Mouse (Mus musculus) heart, embryonic 16.5 days (tissue): ENCODE results near the gene Plekhb1. TPM values are rescaled to one million over a fixed set of nuclear protein-coding genes. Genes with fewer than 3 reads are reported as not detected.

Experiments
- ATAC-seq: fragments of 200-750 bp; cut with Nextera tagmentation; replicated peaks from 2 replicates; pipeline ENCODE4 v1.8.0; 2017; ENCODE audit warnings: moderate number of reproducible peaks; ENCODE audit not compliant: insufficient read depth, low FRiP score; ENCODE audit errors: extremely low read depth
- H3K27ac ChIP-seq: fragments of 300-500 bp; sonication (generic); 2 replicates; pipeline ENCODE4 v1.5.1; 2014; ENCODE audit warnings: mild to moderate bottlenecking, low read length, control low read depth, moderate library complexity
- H3K27me3 ChIP-seq: fragments of 300-500 bp; sonication (generic); 2 replicates; pipeline ENCODE4 v1.6.1; 2014; ENCODE audit warnings: low read length, mixed read lengths; ENCODE audit not compliant: control insufficient read depth, insufficient read depth
- H3K36me3 ChIP-seq: fragments of 300-500 bp; sonication (generic); 2 replicates; pipeline ENCODE4 v1.6.1; 2014; ENCODE audit not compliant: control insufficient read depth, insufficient read depth
- H3K4me1 ChIP-seq: fragments of 300-500 bp; sonication (generic); 2 replicates; pipeline ENCODE4 v1.6.1; 2014; ENCODE audit warnings: low read length, mixed read lengths; ENCODE audit not compliant: control insufficient read depth, insufficient read depth
- H3K4me2 ChIP-seq: fragments of 300-500 bp; sonication (generic); 2 replicates; pipeline ENCODE4 v1.6.1; 2014; ENCODE audit warnings: low read depth, mild to moderate bottlenecking, control low read depth, low read length
- H3K4me3 ChIP-seq: fragments of 300-500 bp; sonication (generic); 2 replicates; pipeline ENCODE4 v1.5.1; 2014; ENCODE audit warnings: mild to moderate bottlenecking, control low read depth, low read length
- H3K9ac ChIP-seq: fragments of 300-500 bp; sonication (generic); 2 replicates; pipeline ENCODE4 v1.6.1; 2014; ENCODE audit warnings: low read length, control low read depth
- H3K9me3 ChIP-seq: fragments of 300-500 bp; sonication (generic); replicated peaks from 2 replicates; pipeline ENCODE4 v1.6.1; 2016; ENCODE audit warnings: low read length; ENCODE audit not compliant: control insufficient read depth
- WGBS: fragments of 180-500 bp; shearing (Covaris S2); extraction: QIAGEN DNeasy Blood & Tissue Kit; methylation state at CpG from one replicate; pipeline ENCODE4 v1.1.7; 2014; 5-methylcytosine and 5-hydroxymethylcytosine counted together
- polyA plus RNA-seq: library from polyadenylated mRNA; unstranded; fragments of >200 nt; fragmentation: Nextera tagmentation; extraction: Ambion mirVana; gene quantifications from 2 replicates; pipeline ENCODE4 v1.2.1, GENCODE M21; 2015

The Plekhb1 gene
- polyA plus RNA-seq, 1 experiment from 2014 or later: 2.7 TPM

GRCm38 (mm10) chr7:100684081-100684480, 21.9 kb upstream of the Plekhb1 start:
- Histone ChIP-seq H3K36me3 (no peaks in the 10 kb centered on the region), H3K4me1 (no peaks in the 10 kb centered on the region), H3K4me3 (no peak overlapping the region), H3K9me3 (no peaks in the 10 kb centered on the region), H3K27ac (no peak overlapping the region), H3K4me2 (no peak overlapping the region), H3K9ac (no peak overlapping the region), H3K27me3 (no peaks in the 10 kb centered on the region)
- no peak for ATAC-seq
- WGBS: 59% methylated on average over 5 of the region's 5 CpGs

- H3K9me3 ChIP-seq: no peaks in the 10 kb centered on the region
- no peak overlapping the region for H3K4me2 ChIP-seq
- no peak for ATAC-seq
- no peaks in the 10 kb centered on the region for H3K4me1 ChIP-seq
- WGBS: 92% methylated on average over 1 of the region's 1 CpGs
- no peaks in the 10 kb centered on the region for H3K36me3 ChIP-seq
- H3K27ac ChIP-seq: no peak overlapping the region
- no peak overlapping the region for H3K9ac ChIP-seq
- H3K27me3 ChIP-seq: no peaks in the 10 kb centered on the region
- H3K4me3 ChIP-seq: no peak overlapping the region
Measured at GRCm38 (mm10) chr7:100683241-100683640, 21.0 kb upstream of the Plekhb1 start.

DNA sequence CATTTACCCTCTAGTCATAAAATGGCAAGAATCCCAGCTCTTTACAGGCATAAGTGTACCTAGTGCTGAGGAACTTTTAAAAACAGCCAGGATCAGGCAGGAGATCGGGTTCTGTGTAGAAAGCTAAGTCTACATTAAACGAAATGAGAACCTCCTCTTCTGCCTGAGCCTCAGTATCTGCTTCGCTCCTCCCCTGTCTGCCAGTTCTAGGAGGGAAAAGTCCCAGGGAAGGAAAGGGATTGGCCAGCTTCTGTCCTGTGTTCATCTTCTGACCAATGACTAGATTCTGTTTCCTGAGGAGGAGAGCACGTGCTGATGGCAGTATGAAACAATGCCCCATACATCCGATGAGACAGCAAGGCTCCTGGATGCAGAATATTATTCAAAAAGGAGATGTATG, 18.9 kb upstream of the Plekhb1 start:
- Histone ChIP-seq H3K27ac (no peak overlapping the region), H3K4me3 (no peak overlapping the region), H3K4me2 (no peak overlapping the region), H3K36me3 (no peaks in the 10 kb centered on the region), H3K9me3 (no peaks in the 10 kb centered on the region), H3K4me1 (no peaks in the 10 kb centered on the region), H3K9ac (no peak overlapping the region), H3K27me3 (no peaks in the 10 kb centered on the region)
- 48% methylated on average over 5 of the region's 5 CpGs for WGBS
- ATAC-seq: no peak

GRCm38 (mm10) chr7:100678948-100679880, 17.0 kb upstream of the Plekhb1 start:
- H3K27ac ChIP-seq: no peak overlapping the region
- H3K9me3 ChIP-seq: no peaks in the 10 kb centered on the region
- no peak for ATAC-seq
- no peaks in the 10 kb centered on the region for H3K27me3 ChIP-seq
- H3K4me1 ChIP-seq: 0 out of 2 replicates have a peak, but pooled peaks cover 3% of the 10 kb centered on the region
- H3K9ac ChIP-seq: no peak overlapping the region
- no peak overlapping the region for H3K4me3 ChIP-seq
- no peak overlapping the region for H3K4me2 ChIP-seq
- 58% methylated on average over 15 of the region's 15 CpGs for WGBS
- no peaks in the 10 kb centered on the region for H3K36me3 ChIP-seq

GRCm38 (mm10) chr7:100678052-100678451, 15.8 kb upstream of the Plekhb1 start:
- no peak overlapping the region for H3K4me2 ChIP-seq
- no peak overlapping the region for H3K4me3 ChIP-seq
- H3K9ac ChIP-seq: no peak overlapping the region
- H3K9me3 ChIP-seq: no peaks in the 10 kb centered on the region
- ATAC-seq: no peak
- H3K36me3 ChIP-seq: no peaks in the 10 kb centered on the region
- no peaks in the 10 kb centered on the region for H3K27me3 ChIP-seq
- H3K4me1 ChIP-seq: 0 out of 2 replicates have a peak, but pooled peaks cover 3% of the 10 kb centered on the region
- WGBS: 63% methylated on average over 5 of the region's 5 CpGs
- no peak overlapping the region for H3K27ac ChIP-seq

- no peak overlapping the region for H3K27ac ChIP-seq
- 0 out of 2 replicates have a peak, but pooled peaks cover 3% of the 10 kb centered on the region for H3K4me1 ChIP-seq
- H3K27me3 ChIP-seq: no peaks in the 10 kb centered on the region
- H3K4me3 ChIP-seq: no peak overlapping the region
- no peak overlapping the region for H3K9ac ChIP-seq
- no peaks in the 10 kb centered on the region for H3K36me3 ChIP-seq
- no peak overlapping the region for H3K4me2 ChIP-seq
- no peak for ATAC-seq
- H3K9me3 ChIP-seq: no peaks in the 10 kb centered on the region
- WGBS: 42% methylated on average over 2 of the region's 2 CpGs
Measured at GRCm38 (mm10) chr7:100674941-100675340, 12.7 kb upstream of the Plekhb1 start.

DNA sequence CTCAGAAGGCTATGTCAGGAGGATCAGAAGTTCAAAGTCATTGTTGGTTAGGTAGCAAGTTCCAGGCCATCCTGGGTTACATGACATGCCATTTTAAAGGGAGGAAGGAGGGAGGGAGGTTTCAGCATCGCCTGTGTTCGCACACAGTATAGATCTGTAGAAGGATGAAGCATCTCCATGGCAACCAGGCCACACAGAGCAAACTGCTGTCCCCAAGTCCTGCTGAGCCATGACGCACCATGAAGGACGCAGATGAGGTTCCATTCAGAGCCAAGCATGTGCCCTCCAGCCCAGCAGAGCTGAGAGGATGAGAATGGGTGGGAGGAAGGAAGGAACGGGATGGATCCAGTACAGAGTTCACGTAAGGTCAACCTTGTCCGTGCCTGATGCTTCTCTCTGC, 11.2 kb upstream of the Plekhb1 start:
- 77% methylated on average over 7 of the region's 7 CpGs for whole genome bisulfite sequencing
- ATAC-seq: no peak
- Histone ChIP-seq H3K9me3 (no peaks in the 10 kb centered on the region), H3K36me3 (no peaks in the 10 kb centered on the region), H3K9ac (no peak overlapping the region), H3K27ac (no peak overlapping the region), H3K27me3 (no peaks in the 10 kb centered on the region), H3K4me3 (no peak overlapping the region), H3K4me1 (0 out of 2 replicates have a peak, but pooled peaks cover 3% of the 10 kb centered on the region), H3K4me2 (no peak overlapping the region)

- Histone ChIP-seq H3K36me3 (no peaks in the 10 kb centered on the region), H3K27me3 (no peaks in the 10 kb centered on the region), H3K4me2 (no peak overlapping the region), H3K4me1 (0 out of 2 replicates have a peak, but pooled peaks cover 3% of the 10 kb centered on the region), H3K9me3 (no peaks in the 10 kb centered on the region), H3K4me3 (no peak overlapping the region), H3K9ac (no peak overlapping the region), H3K27ac (no peak overlapping the region)
- 78% methylated on average over 5 of the region's 5 CpGs for WGBS
- no peak for ATAC-seq
Measured at GRCm38 (mm10) chr7:100670646-100671045, 8.4 kb upstream of the Plekhb1 start.

GRCm38 (mm10) chr7:100663729-100664304, 1.6 kb upstream of the Plekhb1 start:
- H3K36me3 ChIP-seq: no peaks in the 10 kb centered on the region
- no peaks in the 10 kb centered on the region for H3K27me3 ChIP-seq
- peak overlapping the region; percentile 14; the same call in 1 of the 2 replicates for H3K9ac ChIP-seq
- H3K4me1 ChIP-seq: peaks cover 13% of the 10 kb centered on the region; the same call in 1 of the 2 replicates
- H3K9me3 ChIP-seq: no peaks in the 10 kb centered on the region
- 43% methylated on average over 11 of the region's 11 CpGs for WGBS
- no peak overlapping the region for H3K27ac ChIP-seq
- H3K4me3 ChIP-seq: peak overlapping the region; percentile 15
- no peak for ATAC-seq
- H3K4me2 ChIP-seq: peak overlapping the region; percentile 48
